Mouse (Mus musculus) kidney, postnatal 0 days (tissue): ENCODE measurements at regions not wholly inside any gene's neighbourhood (a gene's known extent, or its start where the extent isn't known, plus 50 kb on each side); places are given as distances from the start of the nearest gene placed in this dataset.

Source experiments
- ATAC-seq: fragments of 200-750 bp; cut with Nextera tagmentation; replicated peaks from 2 replicates; pipeline ENCODE4 v1.8.0; 2017; ENCODE audit warnings: low read depth, moderate number of reproducible peaks, moderate TSS enrichment, moderate library complexity; ENCODE audit not compliant: low FRiP score
- DNase-seq: peaks from one replicate; pipeline ENCODE4 v3.0.0-alpha.2; 2016; ENCODE audit warnings: low spot score
- H3K27ac ChIP-seq: fragments of 300-500 bp; sonication (generic); 2 replicates; pipeline ENCODE4 v1.5.1; 2014; ENCODE audit warnings: mild to moderate bottlenecking
- H3K27me3 ChIP-seq: fragments of 300-500 bp; sonication (generic); 2 replicates; pipeline ENCODE4 v1.6.1; 2014; ENCODE audit warnings: low read length, mixed read lengths; ENCODE audit not compliant: insufficient read depth
- H3K36me3 ChIP-seq: fragments of 300-500 bp; sonication (generic); 2 replicates; pipeline ENCODE4 v1.6.1; 2014; ENCODE audit warnings: low read length, mixed read lengths; ENCODE audit not compliant: insufficient read depth
- H3K4me1 ChIP-seq: fragments of 300-500 bp; sonication (generic); replicated peaks from 2 replicates; pipeline ENCODE4 v1.6.1; 2014; ENCODE audit warnings: antibody characterized with exemption, low read length, mixed read lengths; ENCODE audit not compliant: insufficient read depth
- H3K4me2 ChIP-seq: fragments of 300-500 bp; sonication (generic); 2 replicates; pipeline ENCODE4 v1.6.1; 2014; ENCODE audit warnings: mild to moderate bottlenecking, low read length, moderate library complexity, mixed read lengths
- H3K4me3 ChIP-seq: fragments of 300-500 bp; sonication (generic); replicated peaks from 2 replicates; pipeline ENCODE4 v1.5.1; 2014; ENCODE audit warnings: low read depth, low read length
- H3K9ac ChIP-seq: fragments of 300-500 bp; sonication (generic); 2 replicates; pipeline ENCODE4 v1.6.1; 2014; ENCODE audit warnings: low read depth, low read length
- H3K9me3 ChIP-seq: fragments of 300-500 bp; sonication (generic); replicated peaks from 2 replicates; pipeline ENCODE4 v1.6.1; 2016; ENCODE audit warnings: low read length, inconsistent platforms, mixed read lengths
- CTCF ChIP-seq: IDR thresholded peaks from 2 replicates; pipeline ENCODE4 v1.5.1; 2016; ENCODE audit warnings: antibody characterized with exemption, low read depth, mild to moderate bottlenecking, moderate library complexity
- WGBS: fragments of 180-500 bp; shearing (Covaris S2); extraction: QIAGEN DNeasy Blood & Tissue Kit; methylation state at CpG from one replicate; pipeline ENCODE4 v1.1.7; 2014; 5-methylcytosine and 5-hydroxymethylcytosine counted together

- H3K4me1 ChIP-seq, result no peaks in the 10 kb centered on the region
- H3K9me3 ChIP-seq, result no peaks in the 10 kb centered on the region
- ATAC-seq (no peak), DNase-seq (peak; percentile 75)
- no peak overlapping the region for H3K4me2 ChIP-seq
- no peaks in the 10 kb centered on the region for H3K36me3 ChIP-seq
- WGBS, result 61% methylated on average over 7 of the region's 7 CpGs
- H3K9ac ChIP-seq, result no peak overlapping the region
- H3K27me3 ChIP-seq, result no peaks in the 10 kb centered on the region
- no peak overlapping the region for H3K4me3 ChIP-seq
- TF ChIP-seq CTCF, result no peak
- no peak overlapping the region for H3K27ac ChIP-seq
These were observed 124.8 kb upstream of the Gm4301 start for GRCm38 (mm10) chr10:100210684-100211083.

GRCm38 (mm10) chr10:100224459-100225097, 110.9 kb upstream of the Gm4301 start:
- WGBS, result 72% methylated on average over 3 of the region's 3 CpGs

DNA sequence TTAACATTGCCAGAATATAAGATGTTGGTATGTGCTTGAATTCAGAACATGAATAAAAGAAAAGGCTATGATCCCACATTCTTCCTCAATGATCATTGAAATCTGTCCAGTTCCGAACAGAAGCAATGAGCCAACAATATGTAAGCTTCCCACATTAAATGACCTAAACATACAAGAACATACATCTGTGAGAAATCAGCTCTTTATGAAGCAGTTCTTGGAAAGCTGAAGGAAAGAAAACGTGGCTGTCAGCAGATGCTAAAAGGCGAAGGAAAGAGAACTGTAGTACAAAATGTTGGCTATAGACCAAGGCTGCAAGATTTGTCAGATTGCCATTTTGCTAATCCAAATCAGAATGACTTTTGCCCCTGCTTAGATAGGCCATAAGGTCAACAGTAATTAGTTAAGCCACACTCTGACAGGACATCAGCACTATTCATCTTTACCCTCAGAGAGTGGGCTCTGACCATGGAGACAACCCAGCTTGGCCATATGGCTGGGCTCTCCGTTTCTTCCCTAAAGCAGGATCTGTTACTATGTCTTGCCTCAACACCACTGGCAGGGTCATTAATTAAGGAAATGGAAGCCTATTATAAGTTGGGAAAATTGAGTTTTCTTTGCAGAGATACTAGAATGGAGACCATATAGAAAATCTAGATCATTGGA, 76.1 kb upstream of the Gm4301 start:
- Histone ChIP-seq H3K4me2 (no peak overlapping the region), H3K9me3 (no peaks in the 10 kb centered on the region), H3K4me3 (no peak overlapping the region), H3K4me1 (no peaks in the 10 kb centered on the region), H3K27ac (no peak overlapping the region), H3K27me3 (no peaks in the 10 kb centered on the region), H3K36me3 (no peaks in the 10 kb centered on the region), H3K9ac (no peak overlapping the region)
- peak; percentile 51 for DNase-seq
- 65% methylated on average over 4 of the region's 4 CpGs for WGBS
- no peak for TF ChIP-seq CTCF
- no peak for ATAC-seq

More at GRCm38 (mm10) chr10:100224459-100225097, 110.9 kb upstream of the Gm4301 start:
- Histone ChIP-seq H3K9me3 (no peaks in the 10 kb centered on the region), H3K27ac (no peak overlapping the region), H3K27me3 (no peaks in the 10 kb centered on the region), H3K4me1 (no peaks in the 10 kb centered on the region), H3K36me3 (no peaks in the 10 kb centered on the region), H3K4me3 (no peak overlapping the region), H3K9ac (no peak overlapping the region), H3K4me2 (no peak overlapping the region)
- no peak for TF ChIP-seq CTCF
- no peak for ATAC-seq
- no peak for DNase-seq

DNA sequence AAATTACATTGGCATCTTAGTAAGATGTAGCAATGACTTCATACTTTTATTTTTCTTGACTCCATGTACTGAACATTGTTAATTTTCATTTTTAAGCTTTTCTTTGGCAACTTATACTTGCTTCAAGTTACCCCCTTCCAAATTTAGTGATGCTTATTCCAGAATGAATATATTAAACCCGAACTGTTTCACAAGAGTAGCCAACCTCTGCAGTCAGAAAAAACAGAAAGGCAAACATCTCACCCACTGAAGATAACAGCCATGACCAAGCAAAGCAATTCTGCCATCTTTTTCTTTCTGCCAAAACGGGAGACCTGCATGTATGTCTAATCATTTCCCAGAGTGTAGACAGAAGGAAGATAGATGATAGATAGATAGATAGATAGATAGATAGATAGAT, 72.0 kb upstream of the Gm4301 start:
- ATAC-seq (no peak), DNase-seq (no peak)
- Histone ChIP-seq H3K9ac (no peak overlapping the region), H3K4me1 (no peaks in the 10 kb centered on the region), H3K36me3 (no peaks in the 10 kb centered on the region), H3K4me2 (no peak overlapping the region), H3K27me3 (no peaks in the 10 kb centered on the region), H3K4me3 (no peak overlapping the region), H3K27ac (no peak overlapping the region), H3K9me3 (no peaks in the 10 kb centered on the region)
- 60% methylated on average over 2 of the region's 2 CpGs for WGBS
- TF ChIP-seq CTCF, result no peak

- ATAC-seq (no peak), DNase-seq (no peak)
- TF ChIP-seq CTCF, result no peak
- no peak overlapping the region for H3K9ac ChIP-seq
- H3K4me1 ChIP-seq, result no peaks in the 10 kb centered on the region
- H3K36me3 ChIP-seq, result no peaks in the 10 kb centered on the region
- H3K27me3 ChIP-seq, result no peaks in the 10 kb centered on the region
- H3K27ac ChIP-seq, result no peak overlapping the region
- H3K4me2 ChIP-seq, result no peak overlapping the region
- 13% methylated on average over 2 of the region's 2 CpGs for WGBS
- no peak overlapping the region for H3K4me3 ChIP-seq
- no peaks in the 10 kb centered on the region for H3K9me3 ChIP-seq
These were observed 71.4 kb upstream of the Gm4301 start for GRCm38 (mm10) chr10:100264066-100264465.

DNA sequence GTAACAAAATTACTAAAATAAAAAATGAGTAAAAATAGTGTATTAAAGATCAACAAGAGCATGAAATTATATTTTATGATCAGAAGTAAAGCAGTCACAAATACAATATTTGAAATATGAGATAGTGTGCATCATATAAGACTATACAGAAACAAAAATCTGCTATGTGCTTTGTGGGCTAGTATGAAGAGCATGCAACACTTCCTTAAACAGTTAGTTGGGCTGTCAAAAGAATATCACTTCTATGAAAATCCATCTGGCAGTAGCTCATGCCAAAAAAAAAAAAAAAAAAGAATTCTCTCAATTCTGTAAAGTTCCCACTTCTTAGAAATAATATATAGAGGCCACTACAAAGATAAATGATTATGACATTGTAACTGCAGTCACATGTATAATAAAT, 53.0 kb upstream of the Gm4301 start:
- Histone ChIP-seq H3K27ac (no peak overlapping the region), H3K4me2 (no peak overlapping the region), H3K4me3 (no peak overlapping the region), H3K9me3 (no peaks in the 10 kb centered on the region), H3K27me3 (no peaks in the 10 kb centered on the region), H3K36me3 (no peaks in the 10 kb centered on the region), H3K9ac (no peak overlapping the region), H3K4me1 (no peaks in the 10 kb centered on the region)
- no peak for DNase-seq
- no peak for TF ChIP-seq CTCF
- ATAC-seq, result no peak
